Mouse (Mus musculus): Measurements from ENCODE around the gene Fbxo46.
"Not testable (repeated sequence)": the region's sequence is repeated elsewhere in the genome, so short reads cannot be mapped to it uniquely, and the experiment has no call there.

The Fbxo46 gene

GRCm38 (mm10) chr7:19136673-19137334 is 17.1 kb downstream of the Fbxo46 start:
- DNase-seq: no peak

GRCm38 (mm10) chr7:19137380-19137779 is 17.7 kb downstream of the Fbxo46 start:
- peak; percentile 77 for DNase-seq

- no peak for DNase-seq
Measured at GRCm38 (mm10) chr7:19146793-19147192, 27.1 kb downstream of the Fbxo46 start.

- DNase-seq: no peak
Measured at GRCm38 (mm10) chr7:19147497-19148045, 27.9 kb downstream of the Fbxo46 start.

GRCm38 (mm10) chr7:19148180-19148874 is 28.7 kb downstream of the Fbxo46 start:
- DNase-seq: no peak

- DNase-seq: peak; percentile 100
Measured at GRCm38 (mm10) chr7:19148875-19149541, 29.3 kb downstream of the Fbxo46 start, which contains the start of gene Qpctl. Qpctl (minus strand) TSS chr7:19149291.

- peak; percentile 98 for DNase-seq
Measured at GRCm38 (mm10) chr7:19149626-19150025, 30.0 kb downstream of the Fbxo46 start, which contains the start of gene Snrpd2. Snrpd2 (plus strand) TSS chr7:19149722.

GRCm38 (mm10) chr7:19151121-19151520 is 31.5 kb downstream of the Fbxo46 start:
- not testable (repeated sequence) for DNase-seq

GRCm38 (mm10) chr7:19154796-19155195 is 35.1 kb downstream of the Fbxo46 start:
- no peak for DNase-seq

- DNase-seq: no peak
Measured at GRCm38 (mm10) chr7:19155825-19156475, 36.3 kb downstream of the Fbxo46 start.

- peak; percentile 93 for DNase-seq
Measured at GRCm38 (mm10) chr7:19157160-19157800, 37.6 kb downstream of the Fbxo46 start.

GRCm38 (mm10) chr7:19158601-19159000 is 38.9 kb downstream of the Fbxo46 start:
- no peak for DNase-seq

GRCm38 (mm10) chr7:19159411-19159810 is 39.8 kb downstream of the Fbxo46 start:
- no peak for DNase-seq

- peak; percentile 45 for DNase-seq
Measured at GRCm38 (mm10) chr7:19160115-19160514, 40.5 kb downstream of the Fbxo46 start.

GRCm38 (mm10) chr7:19162928-19163327 is 43.3 kb downstream of the Fbxo46 start:
- no peak for DNase-seq

GRCm38 (mm10) chr7:19163752-19164151 is 44.1 kb downstream of the Fbxo46 start:
- DNase-seq: no peak

- peak; percentile 57 for DNase-seq
Measured at GRCm38 (mm10) chr7:19164189-19164588, 44.5 kb downstream of the Fbxo46 start.

GRCm38 (mm10) chr7:19164978-19165377 is 45.3 kb downstream of the Fbxo46 start:
- no peak for DNase-seq

- peak; percentile 56 for DNase-seq
Measured at GRCm38 (mm10) chr7:19165656-19166423, 46.2 kb downstream of the Fbxo46 start, which contains the start of gene Gipr. Gipr (minus strand) TSS chr7:19166127.

GRCm38 (mm10) chr7:19166990-19167389 is 47.3 kb downstream of the Fbxo46 start:
- DNase-seq: no peak

GRCm38 (mm10) chr7:19169506-19169905 is 49.8 kb downstream of the Fbxo46 start:
- DNase-seq: no peak

Measured in lung, postnatal 10 days (tissue).